Mouse (Mus musculus): Measurements from ENCODE around the gene Focad. TPM values are rescaled to one million over a fixed set of nuclear protein-coding genes. Genes with fewer than 3 reads are reported as not detected.

Focad gene
- polyA plus RNA-seq, 1 experiment, result 22.5 TPM

DNA sequence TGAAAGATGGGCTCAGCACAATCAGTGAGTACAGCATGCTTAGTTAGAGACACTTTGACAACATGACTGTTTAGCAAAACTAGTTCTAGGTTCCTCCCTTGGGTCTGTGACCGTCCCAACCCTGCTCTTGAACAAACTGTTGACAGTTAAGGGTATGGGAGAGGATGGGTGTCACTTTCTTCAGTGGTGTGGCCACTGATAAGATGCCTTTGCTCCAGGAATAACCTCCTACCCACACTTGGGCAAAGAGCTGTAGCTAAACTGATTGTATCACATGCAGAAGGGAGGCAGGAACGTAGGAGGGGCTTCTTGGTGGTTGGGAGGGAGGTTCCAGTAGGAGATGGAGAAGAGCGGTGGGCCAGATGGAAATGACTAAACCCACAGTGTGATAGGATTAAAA lies 213.3 kb downstream of the Focad start:
- H3K9ac ChIP-seq (ENCODE audit: low read depth, poor library complexity, severe bottlenecking), result no peak overlapping the region
- TF ChIP-seq CTCF (IDR thresholded peaks at IDR 0.05; ENCODE audit: low read depth, low read length), result no peak
- TF ChIP-seq POLR2A (IDR thresholded peaks at IDR 0.05; ENCODE audit: insufficient read depth, low read length), result no peak
- no peak for TF ChIP-seq EP300 (IDR thresholded peaks at IDR 0.05; ENCODE audit: insufficient read depth, low read depth, low read length)
- no peak overlapping the region for H3K4me3 ChIP-seq (ENCODE audit: low read depth, low read length)
- no peak overlapping the region for H3K27ac ChIP-seq (ENCODE audit: insufficient read depth, low read length)
- no peaks in the 10 kb centered on the region for H3K4me1 ChIP-seq (ENCODE audit: control insufficient read depth, insufficient read depth, low read length)
- no peaks in the 10 kb centered on the region for H3K36me3 ChIP-seq (ENCODE audit: control insufficient read depth, insufficient read depth, low read length, poor library complexity, severe bottlenecking)
- no peaks in the 10 kb centered on the region for H3K27me3 ChIP-seq (ENCODE audit: control insufficient read depth, insufficient read depth, low read length, poor library complexity, severe bottlenecking)
- no peaks in the 10 kb centered on the region for H3K9me3 ChIP-seq (replicated peaks; ENCODE audit: control insufficient read depth, insufficient read depth, low read length, poor library complexity, severe bottlenecking)

DNA sequence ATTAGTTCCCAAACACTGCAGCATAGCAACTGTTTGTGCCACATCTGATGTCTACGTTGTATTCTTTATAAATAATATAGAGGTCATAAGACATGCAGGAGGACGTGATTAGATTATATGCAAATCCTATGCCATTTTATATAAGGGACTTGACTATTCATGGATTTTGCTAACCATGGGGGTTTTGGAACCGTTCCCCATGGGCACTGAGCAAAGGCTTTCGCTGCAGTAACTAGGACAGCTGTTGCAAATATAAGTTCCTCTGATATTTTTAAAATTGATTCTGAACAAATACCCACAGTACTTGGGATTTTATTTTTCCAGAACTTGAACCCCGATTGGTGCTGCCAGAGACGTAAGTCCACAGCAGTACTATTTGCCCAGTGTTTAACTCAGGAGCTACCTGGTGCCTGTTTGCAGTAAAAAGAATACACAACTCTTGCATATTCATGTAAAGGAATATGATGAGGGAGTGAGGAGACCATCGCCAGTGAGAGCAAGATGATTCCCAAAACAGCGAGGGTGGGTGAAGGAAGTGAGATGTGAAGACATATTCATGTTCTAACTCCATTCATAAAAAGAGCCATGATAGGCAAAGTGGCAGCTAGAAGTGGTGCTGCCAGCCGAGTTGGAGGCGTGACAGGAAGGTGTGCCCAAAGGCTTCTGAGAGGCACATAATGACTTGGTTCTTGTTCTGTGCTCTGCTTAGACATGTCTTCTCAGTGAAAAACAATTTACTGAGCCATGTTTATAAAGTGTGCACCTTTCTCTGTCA lies 214.1 kb downstream of the Focad start:
- no peaks in the 10 kb centered on the region for H3K27me3 ChIP-seq (ENCODE audit: control insufficient read depth, insufficient read depth, low read length, poor library complexity, severe bottlenecking)
- H3K4me1 ChIP-seq (ENCODE audit: control insufficient read depth, insufficient read depth, low read length), result no peaks in the 10 kb centered on the region
- H3K4me3 ChIP-seq (ENCODE audit: low read depth, low read length), result no peak overlapping the region
- H3K36me3 ChIP-seq (ENCODE audit: control insufficient read depth, insufficient read depth, low read length, poor library complexity, severe bottlenecking), result no peaks in the 10 kb centered on the region
- TF ChIP-seq CTCF (IDR thresholded peaks at IDR 0.05; ENCODE audit: low read depth, low read length), result no peak
- no peak for TF ChIP-seq EP300 (IDR thresholded peaks at IDR 0.05; ENCODE audit: insufficient read depth, low read depth, low read length)
- no peak for TF ChIP-seq POLR2A (IDR thresholded peaks at IDR 0.05; ENCODE audit: insufficient read depth, low read length)
- no peak overlapping the region for H3K27ac ChIP-seq (ENCODE audit: insufficient read depth, low read length)
- H3K9ac ChIP-seq (ENCODE audit: low read depth, poor library complexity, severe bottlenecking), result no peak overlapping the region
- H3K9me3 ChIP-seq (replicated peaks; ENCODE audit: control insufficient read depth, insufficient read depth, low read length, poor library complexity, severe bottlenecking), result no peaks in the 10 kb centered on the region

DNA sequence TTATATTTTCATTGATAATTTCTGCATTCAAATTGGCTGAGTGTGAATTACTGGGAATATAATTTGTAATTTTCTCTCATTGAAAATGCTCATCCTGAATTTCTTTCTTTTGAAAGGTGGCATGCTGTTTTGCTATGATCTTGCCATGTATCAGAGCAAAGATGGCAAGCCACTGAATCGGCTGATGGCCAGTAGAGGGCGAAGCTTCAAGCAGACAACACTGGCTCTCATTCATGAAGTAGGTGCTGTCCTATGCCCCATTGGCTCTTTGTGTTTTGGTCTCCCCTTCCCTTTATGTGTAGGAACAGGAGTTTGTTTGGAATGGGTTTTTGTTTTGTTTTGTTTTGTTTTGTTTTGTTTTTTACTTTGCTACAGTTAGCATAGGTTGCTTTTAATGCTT lies 215.2 kb downstream of the Focad start:
- TF ChIP-seq POLR2A (IDR thresholded peaks at IDR 0.05; ENCODE audit: insufficient read depth, low read length) (no peak), CTCF (IDR thresholded peaks at IDR 0.05; ENCODE audit: low read depth, low read length) (peak; percentile 55)
- no peak overlapping the region for H3K4me3 ChIP-seq (ENCODE audit: low read depth, low read length)
- H3K36me3 ChIP-seq (ENCODE audit: control insufficient read depth, insufficient read depth, low read length, poor library complexity, severe bottlenecking), result no peaks in the 10 kb centered on the region
- H3K9ac ChIP-seq (ENCODE audit: low read depth, poor library complexity, severe bottlenecking), result no peak overlapping the region
- H3K27ac ChIP-seq (ENCODE audit: insufficient read depth, low read length), result no peak overlapping the region
- no peaks in the 10 kb centered on the region for H3K4me1 ChIP-seq (ENCODE audit: control insufficient read depth, insufficient read depth, low read length)
- no peaks in the 10 kb centered on the region for H3K9me3 ChIP-seq (replicated peaks; ENCODE audit: control insufficient read depth, insufficient read depth, low read length, poor library complexity, severe bottlenecking)
- no peaks in the 10 kb centered on the region for H3K27me3 ChIP-seq (ENCODE audit: control insufficient read depth, insufficient read depth, low read length, poor library complexity, severe bottlenecking)

DNA sequence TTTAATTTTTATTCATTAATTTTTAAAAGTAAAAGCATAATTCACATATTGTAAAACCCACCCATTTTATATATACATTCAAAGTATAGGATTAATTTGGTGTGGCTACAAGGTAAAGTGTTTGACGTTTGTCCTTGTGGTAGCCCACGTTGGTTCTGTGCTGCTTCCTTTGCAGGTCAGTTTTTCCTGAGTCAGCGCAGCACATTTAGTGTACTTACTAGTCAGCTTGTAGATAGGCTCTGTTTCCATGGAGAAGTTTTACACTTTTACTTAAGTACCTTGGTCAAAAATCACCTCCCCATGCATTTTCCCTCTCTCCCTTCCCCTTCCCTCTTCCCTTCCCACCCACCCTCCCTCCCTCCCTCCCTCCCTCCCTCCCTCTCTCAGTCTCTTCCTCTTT lies 220.5 kb downstream of the Focad start:
- H3K36me3 ChIP-seq (ENCODE audit: control insufficient read depth, insufficient read depth, low read length, poor library complexity, severe bottlenecking), result no peaks in the 10 kb centered on the region
- no peaks in the 10 kb centered on the region for H3K27me3 ChIP-seq (ENCODE audit: control insufficient read depth, insufficient read depth, low read length, poor library complexity, severe bottlenecking)
- H3K9ac ChIP-seq (ENCODE audit: low read depth, poor library complexity, severe bottlenecking), result no peak overlapping the region
- no peak overlapping the region for H3K4me3 ChIP-seq (ENCODE audit: low read depth, low read length)
- H3K4me1 ChIP-seq (ENCODE audit: control insufficient read depth, insufficient read depth, low read length), result no peaks in the 10 kb centered on the region
- no peak for TF ChIP-seq CTCF (IDR thresholded peaks at IDR 0.05; ENCODE audit: low read depth, low read length)
- TF ChIP-seq EP300 (IDR thresholded peaks at IDR 0.05; ENCODE audit: insufficient read depth, low read depth, low read length), result no peak
- no peak for TF ChIP-seq POLR2A (IDR thresholded peaks at IDR 0.05; ENCODE audit: insufficient read depth, low read length)
- H3K27ac ChIP-seq (ENCODE audit: insufficient read depth, low read length), result no peak overlapping the region
- H3K9me3 ChIP-seq (replicated peaks; ENCODE audit: control insufficient read depth, insufficient read depth, low read length, poor library complexity, severe bottlenecking), result no peaks in the 10 kb centered on the region

DNA sequence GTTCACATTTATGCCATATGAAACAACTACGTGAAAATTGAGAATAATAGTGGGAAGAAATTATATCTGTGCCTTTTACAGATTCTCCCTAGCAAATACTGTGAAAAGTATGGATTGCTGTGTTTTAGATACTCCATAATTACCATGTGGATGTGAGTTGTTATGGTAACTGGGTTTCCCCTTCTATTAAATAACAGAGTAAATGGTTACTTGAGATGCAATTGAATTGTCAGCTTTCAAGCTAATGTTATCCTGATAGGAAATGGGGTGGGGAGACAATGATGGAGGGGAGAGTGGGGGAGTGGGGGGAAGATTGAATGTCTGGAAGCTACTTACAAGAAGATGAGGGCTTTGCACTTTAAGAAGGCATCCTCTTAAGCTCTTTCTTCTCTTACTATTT lies 225.6 kb downstream of the Focad start:
- H3K27ac ChIP-seq (ENCODE audit: insufficient read depth, low read length), result no peak overlapping the region

DNA sequence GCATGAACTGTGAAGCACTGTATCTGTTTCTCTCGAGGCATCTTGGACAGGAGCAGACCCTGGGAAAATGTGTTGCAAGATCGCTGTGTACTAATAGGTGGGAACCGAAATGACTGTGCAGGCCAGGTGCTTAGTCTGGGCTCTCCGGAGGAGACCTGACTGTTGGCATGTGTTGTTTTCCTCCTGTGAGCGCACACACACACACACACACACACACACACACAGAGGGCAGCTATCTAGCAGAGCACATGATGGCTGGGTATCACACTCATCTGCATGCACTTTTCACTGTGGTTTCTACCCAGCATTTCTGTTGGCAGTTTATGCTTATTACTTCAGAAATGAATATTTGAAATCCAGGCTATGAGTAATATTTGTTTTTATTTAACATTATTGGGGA lies 231.0 kb downstream of the Focad start:
- Histone ChIP-seq H3K4me1 (ENCODE audit: control insufficient read depth, insufficient read depth, low read length) (no peaks in the 10 kb centered on the region), H3K27me3 (ENCODE audit: control insufficient read depth, insufficient read depth, low read length, poor library complexity, severe bottlenecking) (no peaks in the 10 kb centered on the region), H3K27ac (ENCODE audit: insufficient read depth, low read length) (no peak overlapping the region), H3K36me3 (ENCODE audit: control insufficient read depth, insufficient read depth, low read length, poor library complexity, severe bottlenecking) (no peaks in the 10 kb centered on the region), H3K9ac (ENCODE audit: low read depth, poor library complexity, severe bottlenecking) (no peak overlapping the region), H3K4me3 (ENCODE audit: low read depth, low read length) (no peak overlapping the region), H3K9me3 (replicated peaks; ENCODE audit: control insufficient read depth, insufficient read depth, low read length, poor library complexity, severe bottlenecking) (no peaks in the 10 kb centered on the region)
- no peak for TF ChIP-seq CTCF (IDR thresholded peaks at IDR 0.05; ENCODE audit: low read depth, low read length)
- no peak for TF ChIP-seq EP300 (IDR thresholded peaks at IDR 0.05; ENCODE audit: insufficient read depth, low read depth, low read length)
- TF ChIP-seq POLR2A (IDR thresholded peaks at IDR 0.05; ENCODE audit: insufficient read depth, low read length), result no peak

More for the DNA sequence above, 225.6 kb downstream of the Focad start:
- H3K9ac ChIP-seq (ENCODE audit: low read depth, poor library complexity, severe bottlenecking), result no peak overlapping the region
- no peaks in the 10 kb centered on the region for H3K27me3 ChIP-seq (ENCODE audit: control insufficient read depth, insufficient read depth, low read length, poor library complexity, severe bottlenecking)
- H3K36me3 ChIP-seq (ENCODE audit: control insufficient read depth, insufficient read depth, low read length, poor library complexity, severe bottlenecking), result no peaks in the 10 kb centered on the region
- no peak overlapping the region for H3K4me3 ChIP-seq (ENCODE audit: low read depth, low read length)
- no peaks in the 10 kb centered on the region for H3K4me1 ChIP-seq (ENCODE audit: control insufficient read depth, insufficient read depth, low read length)
- TF ChIP-seq EP300 (IDR thresholded peaks at IDR 0.05; ENCODE audit: insufficient read depth, low read depth, low read length) (no peak), CTCF (IDR thresholded peaks at IDR 0.05; ENCODE audit: low read depth, low read length) (no peak), POLR2A (IDR thresholded peaks at IDR 0.05; ENCODE audit: insufficient read depth, low read length) (no peak)
- no peaks in the 10 kb centered on the region for H3K9me3 ChIP-seq (replicated peaks; ENCODE audit: control insufficient read depth, insufficient read depth, low read length, poor library complexity, severe bottlenecking)

All from ES-Bruce4 (cell line).